Comparison of ENCODE assay signal across 8 mouse cellular contexts in genomic region chr15:81859330-81860255, GRCm38 (mm10). TPM values are rescaled to one million over a fixed set of nuclear protein-coding genes. Genes with fewer than 3 reads are reported as not detected.
A peak's percentile ranks its signal among the peaks of the same experiment; 100 is the strongest.
DNase-seq lines count a peak whose midpoint lies in the region; ATAC-seq lines count a peak whose summit lies in the region.

No protein-coding gene starts in this region.

- ATAC-seq in hindbrain, embryonic 16.5 days = peak; percentile 85

- peaks cover 37% of the 10 kb centered on the region for H3K79me2 ChIP-seq in macrophage (ENCODE audit: inconsistent target)

- peaks cover 3% of the 10 kb centered on the region; the same call in 1 of the 2 replicates for H3K36me3 ChIP-seq in hindbrain, embryonic 16.5 days (ENCODE audit: control insufficient read depth, insufficient read depth, low read length)
- H3K36me3 ChIP-seq in macrophage (ENCODE audit: inconsistent target) = peaks cover 6% of the 10 kb centered on the region; the same call in 1 of the 2 replicates

- H3K4me3 ChIP-seq in hindbrain, embryonic 16.5 days (ENCODE audit: low read length) = peak overlapping the region; percentile 91
- peak overlapping the region; percentile 93 for H3K4me3 ChIP-seq in macrophage (ENCODE audit: inconsistent target)

- peak overlapping the region; percentile 92 for H3K9ac ChIP-seq in hindbrain, embryonic 16.5 days (ENCODE audit: low read depth, low read length)

- no peaks in the 10 kb centered on the region for H3K27me3 ChIP-seq in hindbrain, embryonic 16.5 days (replicated peaks; ENCODE audit: control insufficient read depth, insufficient read depth, low read length)

- DNase-seq in T-cell, adult 2 months (ENCODE audit: low spot score) = peak; percentile 87
- peak; percentile 59 to 80 for DNase-seq in cerebellum, postnatal 4 days (ENCODE audit: low spot score in 2 of 2)
- peak; percentile 92 for DNase-seq in gastrocnemius, adult 18-20 months (ENCODE audit: low spot score)
- peak; percentile 75 to 87 for DNase-seq in left cerebral cortex, adult 18-20 months (ENCODE audit: low spot score in 2 of 2)
- peak; percentile 94 for DNase-seq in right cerebral cortex, adult 18-20 months
- DNase-seq in urinary bladder, postnatal 25 days (ENCODE audit: low spot score) = peak; percentile 66

- no peaks in the 10 kb centered on the region for H3K9me3 ChIP-seq in hindbrain, embryonic 16.5 days (ENCODE audit: control insufficient read depth, low read length)

- H3K4me1 ChIP-seq in hindbrain, embryonic 16.5 days (ENCODE audit: control insufficient read depth, insufficient read depth, low read depth, low read length) = peaks cover 23% of the 10 kb centered on the region

- H3K27ac ChIP-seq in hindbrain, embryonic 16.5 days (ENCODE audit: low read depth, low read length) = peak overlapping the region; percentile 95
- peak overlapping the region; percentile 93 for H3K27ac ChIP-seq in macrophage

- H3K4me2 ChIP-seq in hindbrain, embryonic 16.5 days (ENCODE audit: low read length) = peak overlapping the region; percentile 96

- WGBS in hindbrain, embryonic 16.5 days = 0% methylated on average over 39 of the region's 39 CpGs
- WGBS in macrophage (ENCODE audit: missing documents) = under 1% methylated on average over 38 of the region's 39 CpGs

RNA-seq across cellular contexts. Expression of gene Tob2, which starts 1.0 kb away (rescaled TPM):
- 100 to 1,000 TPM in 1 of 2 experiments, 10 to 100 TPM in 1; 89.1 to 174 TPM for total RNA-seq in gastrocnemius, adult 18-20 months (2021)
- 15.7 and 18.4 TPM in 2 replicates for polyA plus RNA-seq in hindbrain, embryonic 16.5 days (2015; fragmentation: Nextera tagmentation; extraction: Ambion mirVana)
- 10 to 100 TPM; 33.6 to 36.7 TPM for total RNA-seq in left cerebral cortex, adult 18-20 months (2021)
- 10 to 100 TPM; 10.3 to 60.7 (median 36.8) TPM for total RNA-seq in macrophage (2018; cell fraction: chromatin; rRNA removed)
- 10 to 100 TPM; 15.1 to 45.5 (median 25.7) TPM for total RNA-seq in macrophage (2018; cell fraction: cytosol; rRNA removed)
- 10 to 100 TPM; 23.9 to 68.7 (median 39.2) TPM for total RNA-seq in macrophage (2018; cell fraction: nucleus; rRNA removed)
- polyA plus RNA-seq in macrophage (2018) = 14.3 to 21.9 TPM (median 18.5 TPM) in 3 replicates

RNA-seq across cellular contexts. Expression of gene Phf5a, which starts 12.1 kb away (rescaled TPM):
- 10 to 100 TPM; 35.5 to 35.7 TPM for total RNA-seq in gastrocnemius, adult 18-20 months (2021)
- polyA plus RNA-seq in hindbrain, embryonic 16.5 days (2015; fragmentation: Nextera tagmentation; extraction: Ambion mirVana) = 118 and 122 TPM in 2 replicates
- total RNA-seq in left cerebral cortex, adult 18-20 months (2021) = 10 to 100 TPM; 32.5 to 35.0 TPM
- total RNA-seq in macrophage (2018; cell fraction: chromatin; rRNA removed) = 10 to 100 TPM in 13 of 26 experiments, 1 to 10 TPM in 13; 5.7 to 60.5 (median 10.2) TPM
- 10 to 100 TPM; 18.9 to 30.8 (median 26.2) TPM for total RNA-seq in macrophage (2018; cell fraction: cytosol; rRNA removed)
- 10 to 100 TPM in 23 of 26 experiments, 1 to 10 TPM in 3; 5.7 to 27.1 (median 16.4) TPM for total RNA-seq in macrophage (2018; cell fraction: nucleus; rRNA removed)
- polyA plus RNA-seq in macrophage (2018) = 24.7 to 37.1 TPM (median 25.5 TPM) in 3 replicates

RNA-seq across cellular contexts. Expression of gene Aco2, which starts 12.5 kb away (rescaled TPM):
- 1,000 to 10,000 TPM; 1,165 to 1,199 TPM for total RNA-seq in gastrocnemius, adult 18-20 months (2021)
- polyA plus RNA-seq in hindbrain, embryonic 16.5 days (2015; fragmentation: Nextera tagmentation; extraction: Ambion mirVana) = 333 and 346 TPM in 2 replicates
- total RNA-seq in left cerebral cortex, adult 18-20 months (2021) = 100 to 1,000 TPM; 414 to 429 TPM
- total RNA-seq in macrophage (2018; cell fraction: chromatin; rRNA removed) = 100 to 1,000 TPM in 20 of 26 experiments, 10 to 100 TPM in 6; 65.0 to 201 (median 140) TPM
- total RNA-seq in macrophage (2018; cell fraction: cytosol; rRNA removed) = 100 to 1,000 TPM in 20 of 26 experiments, 10 to 100 TPM in 6; 91.1 to 126 (median 109) TPM
- total RNA-seq in macrophage (2018; cell fraction: nucleus; rRNA removed) = 100 to 1,000 TPM in 14 of 26 experiments, 10 to 100 TPM in 12; 66.3 to 149 (median 105) TPM
- polyA plus RNA-seq in macrophage (2018) = 94.9 to 124 TPM (median 116 TPM) in 3 replicates

RNA-seq across cellular contexts. Expression of gene Tef, which starts 57.4 kb away (rescaled TPM):
- 100 to 1,000 TPM; 124 to 160 TPM for total RNA-seq in gastrocnemius, adult 18-20 months (2021)
- 22.9 and 23.1 TPM in 2 replicates for polyA plus RNA-seq in hindbrain, embryonic 16.5 days (2015; fragmentation: Nextera tagmentation; extraction: Ambion mirVana)
- total RNA-seq in left cerebral cortex, adult 18-20 months (2021) = 100 to 1,000 TPM; 226 to 245 TPM
- total RNA-seq in macrophage (2018; cell fraction: chromatin; rRNA removed) = 100 to 1,000 TPM in 17 of 26 experiments, 10 to 100 TPM in 9; 24.8 to 219 (median 121) TPM
- total RNA-seq in macrophage (2018; cell fraction: cytosol; rRNA removed) = 10 to 100 TPM; 15.0 to 50.3 (median 28.9) TPM
- 100 to 1,000 TPM in 5 of 26 experiments, 10 to 100 TPM in 21; 19.1 to 142 (median 60.6) TPM for total RNA-seq in macrophage (2018; cell fraction: nucleus; rRNA removed)
- polyA plus RNA-seq in macrophage (2018) = 18.9 to 44.0 TPM (median 23.6 TPM) in 3 replicates

Comparison
In these comparisons a context has a peak if more than half of its experiments do, and no peak if none do; other contexts are left out.
1. Peak in every context shown above with its lines: DNase-seq, ATAC-seq, H3K4me3 ChIP-seq and H3K27ac ChIP-seq.